Mouse (Mus musculus): ENCODE results near the gene Pcdh15. TPM values are rescaled to one million over a fixed set of nuclear protein-coding genes. Genes with fewer than 3 reads are reported as not detected.

Pcdh15 gene
- polyA plus RNA-seq, 1 experiment from 2014 or later, result 8.8 TPM

DNA sequence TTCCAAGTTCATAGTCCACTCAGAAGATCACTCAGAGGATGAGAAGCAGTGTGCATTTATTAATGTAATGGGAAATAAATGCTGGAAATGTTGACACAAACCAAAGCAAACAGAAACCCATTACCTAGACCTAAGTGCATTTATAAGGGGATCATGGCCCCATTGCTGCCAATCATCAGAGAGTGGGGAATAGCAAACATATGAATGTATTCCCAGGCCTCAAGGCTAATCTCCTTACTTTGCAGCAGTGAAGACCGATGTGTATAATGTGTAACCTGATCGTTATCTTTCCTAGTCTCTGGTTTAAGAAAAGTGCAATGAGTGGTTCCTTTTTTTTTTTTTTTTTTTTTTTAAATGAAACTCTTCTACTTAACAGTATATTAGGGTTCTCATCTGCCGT lies 745.9 kb downstream of the Pcdh15 start:
- H3K4me1 ChIP-seq (replicated peaks), result no peaks in the 10 kb centered on the region
- H3K4me2 ChIP-seq, result no peak overlapping the region
- H3K4me3 ChIP-seq, result no peak overlapping the region
- 84% methylated on average over 3 of the region's 3 CpGs for WGBS
- no peaks in the 10 kb centered on the region for H3K27me3 ChIP-seq
- no peaks in the 10 kb centered on the region for H3K9me3 ChIP-seq
- H3K27ac ChIP-seq (replicated peaks), result no peak overlapping the region
- no peaks in the 10 kb centered on the region for H3K36me3 ChIP-seq
- no peak overlapping the region for H3K9ac ChIP-seq
- ATAC-seq (ENCODE audit: low read depth), result no peak

DNA sequence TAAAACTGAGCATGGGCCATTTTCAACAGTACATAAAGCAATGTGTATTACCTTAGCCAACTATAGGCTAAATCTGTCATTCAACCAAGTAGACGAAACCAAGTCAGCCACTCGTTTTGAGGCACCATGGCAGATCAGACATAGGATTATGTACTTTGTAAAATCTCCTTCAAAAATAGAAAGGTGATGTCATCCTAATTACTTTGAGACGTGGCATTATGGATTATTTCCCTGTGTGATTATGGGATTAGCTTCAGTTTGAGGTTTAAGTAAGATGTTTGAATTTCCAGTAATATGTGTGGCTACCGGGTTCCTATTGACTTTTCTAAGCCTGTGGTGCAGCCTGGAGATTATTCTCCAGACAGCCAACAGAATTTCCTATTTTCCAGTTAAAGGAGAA lies 763.0 kb downstream of the Pcdh15 start:
- no peak for ATAC-seq (ENCODE audit: low read depth)
- WGBS, result 81% methylated on average over 4 of the region's 4 CpGs

DNA sequence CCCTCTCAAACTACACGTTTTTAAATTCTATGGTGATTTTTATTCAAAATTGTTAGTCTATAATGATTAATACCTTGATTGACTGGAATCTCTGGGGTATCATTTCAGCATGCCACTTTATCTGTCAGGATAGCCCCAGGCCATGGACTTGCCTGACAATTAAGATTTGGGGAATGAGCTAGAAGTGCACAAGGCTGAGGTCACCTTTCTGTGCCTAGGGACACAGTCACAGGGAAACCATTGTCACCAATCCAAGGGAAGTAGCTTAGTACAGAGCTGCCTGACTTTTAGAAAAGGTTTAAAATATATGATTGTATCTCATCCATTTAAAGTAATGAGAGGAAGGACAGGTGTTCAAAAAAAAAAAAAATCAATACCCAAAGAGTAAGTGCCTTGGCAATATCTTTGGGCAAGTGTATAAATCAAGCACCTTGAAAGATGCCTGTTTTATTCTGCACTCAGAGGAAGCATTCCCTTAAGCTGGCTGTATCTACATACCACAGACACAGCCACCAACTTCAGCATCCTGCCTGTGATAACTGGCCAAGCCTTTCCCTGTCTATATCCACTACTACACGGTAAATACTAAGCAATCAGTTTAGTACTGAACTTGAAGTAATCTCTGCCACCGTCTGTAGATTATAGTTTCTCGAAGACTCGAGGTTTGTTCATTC lies 779.0 kb downstream of the Pcdh15 start:
- H3K4me2 ChIP-seq, result no peak overlapping the region
- no peaks in the 10 kb centered on the region for H3K4me1 ChIP-seq (replicated peaks)
- no peaks in the 10 kb centered on the region for H3K9me3 ChIP-seq
- no peaks in the 10 kb centered on the region for H3K36me3 ChIP-seq
- ATAC-seq (ENCODE audit: low read depth), result no peak
- H3K27me3 ChIP-seq, result no peaks in the 10 kb centered on the region
- H3K27ac ChIP-seq (replicated peaks), result no peak overlapping the region
- H3K4me3 ChIP-seq, result no peak overlapping the region
- 70% methylated on average over 5 of the region's 5 CpGs for WGBS
- no peak overlapping the region for H3K9ac ChIP-seq

More for the DNA sequence above, 763.0 kb downstream of the Pcdh15 start:
- Histone ChIP-seq H3K27me3 (no peaks in the 10 kb centered on the region), H3K4me1 (replicated peaks) (no peaks in the 10 kb centered on the region), H3K9me3 (no peaks in the 10 kb centered on the region), H3K36me3 (no peaks in the 10 kb centered on the region), H3K9ac (no peak overlapping the region), H3K4me2 (no peak overlapping the region), H3K4me3 (no peak overlapping the region), H3K27ac (replicated peaks) (no peak overlapping the region)

DNA sequence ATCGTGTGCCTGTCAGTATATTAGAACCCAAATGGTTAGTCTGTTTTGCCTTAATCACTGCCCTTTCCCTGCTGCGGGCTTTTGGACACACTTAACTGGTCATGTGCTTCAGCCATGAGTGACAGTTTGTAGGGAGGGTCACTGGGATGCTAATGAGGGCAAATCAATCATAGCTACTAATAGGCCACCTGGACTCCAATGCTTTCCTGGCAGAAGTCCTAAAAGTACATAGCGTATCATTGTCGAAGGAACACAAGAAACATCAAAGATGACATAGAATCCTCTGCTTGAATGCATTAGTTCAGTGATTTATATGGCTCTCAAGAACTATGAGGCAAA lies 779.6 kb downstream of the Pcdh15 start:
- Histone ChIP-seq H3K4me1 (replicated peaks) (no peaks in the 10 kb centered on the region), H3K27me3 (no peaks in the 10 kb centered on the region), H3K27ac (replicated peaks) (no peak overlapping the region), H3K36me3 (no peaks in the 10 kb centered on the region), H3K4me2 (no peak overlapping the region), H3K9me3 (no peaks in the 10 kb centered on the region), H3K4me3 (no peak overlapping the region), H3K9ac (no peak overlapping the region)
- 55% methylated on average over 4 of the region's 4 CpGs for WGBS
- ATAC-seq (ENCODE audit: low read depth), result no peak

DNA sequence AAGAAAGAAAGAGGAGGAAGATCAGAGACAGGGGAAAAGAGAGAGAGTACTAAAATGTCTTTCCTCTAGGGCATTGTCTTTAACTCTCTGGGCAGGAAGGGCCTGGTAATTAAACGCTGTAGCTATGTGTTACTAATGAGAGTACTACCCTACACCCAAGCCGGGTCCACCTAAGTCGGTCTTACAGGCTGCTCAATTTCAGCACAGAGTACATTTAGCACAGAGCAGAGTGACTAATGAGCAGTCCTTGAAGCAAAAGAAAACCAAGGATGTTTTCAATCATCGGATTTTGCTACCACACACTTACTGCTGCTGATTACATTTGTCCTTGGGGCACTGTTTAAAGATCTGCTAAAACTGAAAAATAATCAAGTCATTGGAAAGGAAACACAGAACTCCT lies 788.6 kb downstream of the Pcdh15 start:
- 58% methylated on average over 4 of the region's 4 CpGs for WGBS
- Histone ChIP-seq H3K9me3 (no peaks in the 10 kb centered on the region), H3K27ac (replicated peaks) (no peak overlapping the region), H3K9ac (no peak overlapping the region), H3K4me3 (no peak overlapping the region), H3K27me3 (no peaks in the 10 kb centered on the region), H3K4me2 (no peak overlapping the region), H3K4me1 (replicated peaks) (no peaks in the 10 kb centered on the region), H3K36me3 (no peaks in the 10 kb centered on the region)
- no peak for ATAC-seq (ENCODE audit: low read depth)

DNA sequence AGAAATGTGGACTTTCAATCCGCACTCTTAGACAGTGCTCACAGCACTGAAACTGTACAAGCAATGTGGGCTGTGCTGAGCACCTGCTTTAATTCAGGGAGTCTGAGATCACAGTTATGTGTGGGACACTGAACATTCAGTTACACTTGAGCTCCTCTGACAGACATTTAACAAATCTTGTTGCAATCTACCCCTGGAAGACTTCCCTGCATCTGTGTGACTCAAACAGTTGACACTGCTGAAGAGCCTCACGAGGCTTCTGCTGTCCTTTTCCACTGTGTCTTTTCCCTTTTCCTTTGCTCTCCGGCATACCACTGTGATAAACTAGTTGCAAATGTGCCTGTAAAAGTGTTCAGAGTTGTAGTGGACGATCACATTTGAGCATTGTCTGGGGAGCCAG lies 793.1 kb downstream of the Pcdh15 start:
- Histone ChIP-seq H3K4me2 (no peak overlapping the region), H3K4me3 (no peak overlapping the region), H3K27me3 (no peaks in the 10 kb centered on the region), H3K27ac (replicated peaks) (no peak overlapping the region), H3K9ac (no peak overlapping the region), H3K36me3 (no peaks in the 10 kb centered on the region), H3K9me3 (no peaks in the 10 kb centered on the region), H3K4me1 (replicated peaks) (no peaks in the 10 kb centered on the region)
- 87% methylated on average over 4 of the region's 4 CpGs for WGBS
- ATAC-seq (ENCODE audit: low read depth), result no peak

DNA sequence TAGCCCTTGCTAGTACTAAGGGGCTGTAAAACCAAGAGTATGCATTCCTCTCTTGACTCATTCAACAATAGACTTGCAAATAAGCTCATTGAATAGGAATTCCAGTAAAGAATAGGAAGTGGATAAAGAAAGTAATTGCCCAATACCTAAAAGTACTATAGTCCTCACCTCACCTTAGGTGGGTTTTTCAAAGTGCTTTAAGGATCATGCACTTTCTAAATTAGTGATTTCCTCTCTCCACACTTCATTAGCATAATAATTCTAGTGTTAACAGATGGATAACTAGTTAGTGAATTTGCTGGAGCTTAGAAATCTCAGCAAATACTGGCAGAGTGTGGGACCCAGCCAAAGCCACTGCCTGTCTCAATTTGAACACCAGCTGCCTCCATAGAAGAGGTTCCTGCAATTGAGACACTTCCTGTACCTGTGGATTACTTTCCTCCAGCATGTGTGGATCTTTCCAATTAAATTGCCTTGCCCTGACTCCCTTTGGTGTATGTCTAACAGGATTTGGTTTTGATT lies 797.0 kb downstream of the Pcdh15 start:
- no peak for ATAC-seq (ENCODE audit: low read depth)
- Histone ChIP-seq H3K4me1 (replicated peaks) (no peaks in the 10 kb centered on the region), H3K27ac (replicated peaks) (no peak overlapping the region), H3K9me3 (no peaks in the 10 kb centered on the region), H3K9ac (no peak overlapping the region), H3K36me3 (no peaks in the 10 kb centered on the region), H3K4me2 (no peak overlapping the region), H3K4me3 (no peak overlapping the region), H3K27me3 (no peaks in the 10 kb centered on the region)

DNA sequence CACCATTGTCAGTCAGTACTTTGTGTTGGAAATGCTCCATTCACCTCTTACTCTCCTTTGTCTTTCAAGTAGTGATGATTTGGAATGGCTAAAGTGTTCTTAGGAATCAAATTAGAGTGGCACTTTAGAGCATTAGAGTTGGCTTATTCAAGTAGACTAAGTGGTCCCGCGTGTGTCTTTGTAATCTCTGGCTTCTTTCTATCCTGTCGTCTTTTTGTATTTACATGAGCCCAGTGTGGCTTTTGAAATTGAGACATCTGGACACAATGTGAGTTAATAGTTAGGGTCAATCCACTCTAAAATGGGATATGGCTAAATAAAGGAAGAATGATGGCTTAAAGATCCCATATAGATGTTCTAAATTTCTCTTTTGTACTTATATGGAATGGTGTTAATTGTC lies 800.0 kb downstream of the Pcdh15 start:
- H3K4me1 ChIP-seq (replicated peaks), result no peaks in the 10 kb centered on the region
- no peak for ATAC-seq (ENCODE audit: low read depth)
- H3K4me3 ChIP-seq, result no peak overlapping the region
- H3K27ac ChIP-seq (replicated peaks), result no peak overlapping the region
- 56% methylated on average over 3 of the region's 3 CpGs for WGBS
- H3K9ac ChIP-seq, result no peak overlapping the region
- H3K4me2 ChIP-seq, result no peak overlapping the region
- H3K9me3 ChIP-seq, result no peaks in the 10 kb centered on the region
- no peaks in the 10 kb centered on the region for H3K27me3 ChIP-seq
- H3K36me3 ChIP-seq, result no peaks in the 10 kb centered on the region

DNA sequence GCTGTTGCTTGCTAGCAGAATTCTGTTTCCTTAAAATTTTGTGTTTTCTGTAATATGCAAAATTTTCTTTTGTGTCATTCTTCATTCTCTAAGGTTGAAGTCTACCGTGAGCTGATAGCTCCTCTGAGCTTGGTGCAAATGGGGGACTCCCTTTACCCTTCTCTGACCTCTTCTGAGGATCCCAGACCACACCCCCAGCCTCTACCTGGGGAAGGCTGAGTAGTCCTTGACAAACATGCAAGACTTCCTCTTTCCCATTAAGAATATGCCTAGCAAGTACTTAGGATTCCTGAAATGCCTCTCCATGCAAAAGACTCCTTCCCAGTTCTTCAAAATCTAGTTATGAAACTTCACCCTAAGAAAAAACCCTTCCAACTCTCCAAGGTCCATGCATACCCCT lies 808.5 kb downstream of the Pcdh15 start:
- Histone ChIP-seq H3K4me3 (no peak overlapping the region), H3K27ac (replicated peaks) (no peak overlapping the region), H3K27me3 (no peaks in the 10 kb centered on the region), H3K9me3 (no peaks in the 10 kb centered on the region), H3K4me1 (replicated peaks) (no peaks in the 10 kb centered on the region), H3K9ac (no peak overlapping the region), H3K4me2 (no peak overlapping the region), H3K36me3 (no peaks in the 10 kb centered on the region)
- 76% methylated on average over 1 of the region's 1 CpGs for WGBS
- ATAC-seq (ENCODE audit: low read depth), result no peak

DNA sequence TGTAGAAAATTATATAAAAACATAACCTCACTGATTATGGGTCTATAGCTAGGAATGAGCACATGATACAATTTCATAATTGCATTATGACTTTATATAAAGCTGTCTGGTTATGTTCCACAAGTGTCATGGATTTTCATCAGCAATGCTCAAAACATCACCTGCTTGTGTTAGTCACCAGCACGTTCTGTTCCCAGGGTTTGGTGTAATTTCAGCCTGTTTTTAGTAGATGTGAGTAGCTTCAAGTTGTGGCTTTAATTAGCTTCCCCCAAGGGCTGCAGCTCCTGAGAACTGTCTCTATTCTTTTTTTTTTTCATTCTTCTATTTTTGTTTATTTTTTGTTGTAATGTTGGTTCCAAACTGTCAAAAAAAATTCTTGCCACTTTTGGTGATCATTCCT lies 809.4 kb downstream of the Pcdh15 start:
- no peak overlapping the region for H3K4me3 ChIP-seq
- H3K9ac ChIP-seq, result no peak overlapping the region

DNA sequence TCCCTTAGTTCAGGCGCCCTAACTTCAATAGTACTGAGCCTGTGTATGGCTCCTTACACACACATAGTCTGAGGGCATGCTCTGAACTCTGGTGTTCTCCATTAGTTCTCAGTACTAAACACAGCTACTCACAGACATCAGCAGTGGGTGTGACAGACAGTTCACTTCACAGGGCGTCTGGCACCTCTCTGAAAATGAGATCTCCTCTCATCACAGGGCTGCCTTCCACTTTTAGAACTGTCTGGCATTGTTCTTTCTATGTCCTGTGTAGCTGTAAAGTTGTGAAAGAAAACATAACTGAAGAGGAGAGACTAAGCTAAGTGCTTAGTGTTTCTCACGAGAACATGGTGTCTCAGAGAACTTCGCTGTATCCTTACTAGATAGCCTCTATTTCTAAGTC lies 816.0 kb downstream of the Pcdh15 start:
- H3K4me2 ChIP-seq, result no peak overlapping the region
- no peak overlapping the region for H3K9ac ChIP-seq
- no peak for ATAC-seq (ENCODE audit: low read depth)
- H3K27me3 ChIP-seq, result no peaks in the 10 kb centered on the region
- H3K4me1 ChIP-seq (replicated peaks), result no peaks in the 10 kb centered on the region
- no peak overlapping the region for H3K4me3 ChIP-seq
- H3K27ac ChIP-seq (replicated peaks), result no peak overlapping the region
- no peaks in the 10 kb centered on the region for H3K9me3 ChIP-seq
- no peaks in the 10 kb centered on the region for H3K36me3 ChIP-seq
- 78% methylated on average over 4 of the region's 4 CpGs for WGBS

More for the DNA sequence above, 809.4 kb downstream of the Pcdh15 start:
- Histone ChIP-seq H3K27ac (replicated peaks) (no peak overlapping the region), H3K36me3 (no peaks in the 10 kb centered on the region), H3K27me3 (no peaks in the 10 kb centered on the region), H3K4me2 (no peak overlapping the region), H3K4me1 (replicated peaks) (no peaks in the 10 kb centered on the region), H3K9me3 (no peaks in the 10 kb centered on the region)
- ATAC-seq (ENCODE audit: low read depth), result no peak
- WGBS, result 73% methylated on average over 1 of the region's 1 CpGs

DNA sequence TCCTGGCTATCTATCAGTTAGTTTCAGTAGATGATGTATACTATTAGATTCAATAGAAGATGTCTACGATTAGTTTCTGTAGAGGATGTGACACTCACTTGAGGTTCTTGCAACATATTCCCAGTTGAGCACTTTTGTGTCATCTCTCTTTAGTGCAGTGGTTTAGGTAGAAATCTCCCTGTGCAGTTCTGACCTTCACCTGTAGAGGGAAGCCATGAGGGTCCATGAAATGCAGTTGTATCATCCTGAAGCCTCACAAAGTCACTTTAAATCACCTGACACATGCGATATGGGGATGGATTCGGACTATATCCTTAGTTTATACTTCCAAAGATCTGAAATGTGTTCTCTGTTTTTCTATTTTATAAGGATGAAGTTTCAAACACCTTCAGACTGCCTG lies 822.4 kb downstream of the Pcdh15 start:
- H3K27ac ChIP-seq (replicated peaks), result no peak overlapping the region
- no peak overlapping the region for H3K4me2 ChIP-seq
- H3K36me3 ChIP-seq, result no peaks in the 10 kb centered on the region
- H3K4me1 ChIP-seq (replicated peaks), result no peaks in the 10 kb centered on the region
- no peak overlapping the region for H3K4me3 ChIP-seq
- H3K9me3 ChIP-seq, result no peaks in the 10 kb centered on the region
- H3K9ac ChIP-seq, result no peak overlapping the region
- no peak for ATAC-seq (ENCODE audit: low read depth)
- no peaks in the 10 kb centered on the region for H3K27me3 ChIP-seq
- WGBS, result 71% methylated on average over 3 of the region's 3 CpGs

DNA sequence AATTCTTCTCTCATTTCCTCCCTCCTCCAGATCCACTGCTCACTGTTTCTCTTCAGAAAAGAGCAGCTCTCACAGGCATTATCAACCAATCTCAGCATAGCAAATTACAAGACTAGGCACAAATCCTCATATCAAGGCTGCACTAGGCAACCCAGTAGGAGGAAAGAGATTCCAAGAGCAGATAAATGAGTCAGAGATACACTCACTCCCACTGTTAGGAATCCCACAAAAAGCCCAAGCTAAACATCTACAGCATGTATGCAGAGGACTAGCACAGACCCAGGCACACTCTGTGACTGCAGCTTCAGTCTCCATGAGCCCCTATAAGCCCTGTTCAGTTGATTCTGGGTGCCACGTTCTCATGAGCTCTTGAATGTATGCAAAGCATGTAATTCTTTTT lies 829.5 kb downstream of the Pcdh15 start:
- Histone ChIP-seq H3K4me2 (no peak overlapping the region), H3K4me1 (replicated peaks) (no peaks in the 10 kb centered on the region), H3K9me3 (no peaks in the 10 kb centered on the region), H3K27ac (replicated peaks) (no peak overlapping the region), H3K27me3 (no peaks in the 10 kb centered on the region), H3K9ac (no peak overlapping the region), H3K4me3 (no peak overlapping the region), H3K36me3 (no peaks in the 10 kb centered on the region)
- WGBS, result 68% methylated on average over 1 of the region's 1 CpGs
- ATAC-seq (ENCODE audit: low read depth), result no peak
